Mouse (Mus musculus): ENCODE measurements around the gene Mamdc2. TPM values are rescaled to one million over a fixed set of nuclear protein-coding genes. Genes with fewer than 3 reads are reported as not detected.

Mamdc2 gene
- polyA plus RNA-seq, 1 experiment: 0.95 TPM

DNA sequence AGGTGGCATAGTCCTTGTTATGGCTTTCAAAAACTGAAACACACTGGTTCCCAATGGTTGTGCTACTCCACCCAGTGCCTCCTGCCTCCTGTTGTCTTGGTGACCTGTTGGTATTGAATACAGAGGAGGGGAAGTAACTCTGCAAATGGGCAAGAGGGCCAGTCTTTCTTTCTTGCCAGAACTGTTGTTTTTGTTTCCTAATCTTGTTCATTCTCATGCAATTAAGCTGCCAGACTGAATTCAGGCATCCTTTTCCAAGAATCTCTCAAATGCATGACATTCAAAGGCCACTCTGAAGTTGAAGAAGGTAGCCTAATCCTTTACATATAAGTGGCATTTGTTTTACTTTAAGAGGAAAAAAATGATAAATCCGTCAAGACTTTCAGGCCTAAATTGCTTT, 19.6 kb upstream of the Mamdc2 start:
- no peak overlapping the region for H3K27ac ChIP-seq (ENCODE audit: insufficient read depth, low read depth, low read length)
- no peak for DNase-seq
- H3K4me1 ChIP-seq (ENCODE audit: control insufficient read depth, insufficient read depth, low read length): no peaks in the 10 kb centered on the region
- no peak for TF ChIP-seq POLR2A (IDR thresholded peaks at IDR 0.05; ENCODE audit: low read depth, low read length)
- no peak for TF ChIP-seq CTCF (conservative IDR thresholded peaks at IDR 0.05; ENCODE audit: insufficient read depth, insufficient read length, low read depth, low read length)
- H3K36me3 ChIP-seq (ENCODE audit: control insufficient read depth, insufficient read depth, low read length): no peaks in the 10 kb centered on the region
- H3K4me3 ChIP-seq (ENCODE audit: insufficient read depth, low read depth, low read length): no peak overlapping the region
- 28% methylated on average over 1 of the region's 1 CpGs for WGBS
- H3K27me3 ChIP-seq (replicated peaks; ENCODE audit: control insufficient read depth, insufficient read depth, low read length): no peaks in the 10 kb centered on the region

DNA sequence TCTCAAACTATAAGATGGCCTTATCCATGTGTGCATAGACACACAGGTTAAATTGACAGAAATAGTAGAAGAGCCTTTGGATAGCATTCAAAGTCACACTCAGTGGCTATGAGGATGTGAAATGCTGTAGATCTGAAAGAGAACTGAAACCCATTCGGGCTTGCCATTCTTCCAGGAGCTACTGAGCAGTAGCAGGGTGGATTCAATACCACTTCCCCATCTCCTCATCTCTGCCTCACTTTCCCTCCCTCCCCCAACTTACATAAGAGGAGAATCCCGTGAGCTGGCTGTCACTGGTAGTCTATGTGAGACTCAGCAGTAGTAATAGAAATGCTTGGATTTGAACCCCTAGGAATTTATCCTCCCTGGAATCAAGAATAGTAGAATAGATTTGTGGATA, 18.8 kb upstream of the Mamdc2 start:
- 82% methylated on average over 2 of the region's 2 CpGs for WGBS
- DNase-seq: no peak
- Histone ChIP-seq H3K27ac (ENCODE audit: insufficient read depth, low read depth, low read length) (no peak overlapping the region), H3K4me1 (ENCODE audit: control insufficient read depth, insufficient read depth, low read length) (no peaks in the 10 kb centered on the region), H3K27me3 (replicated peaks; ENCODE audit: control insufficient read depth, insufficient read depth, low read length) (no peaks in the 10 kb centered on the region), H3K36me3 (ENCODE audit: control insufficient read depth, insufficient read depth, low read length) (no peaks in the 10 kb centered on the region), H3K4me3 (ENCODE audit: insufficient read depth, low read depth, low read length) (no peak overlapping the region)
- TF ChIP-seq POLR2A (IDR thresholded peaks at IDR 0.05; ENCODE audit: low read depth, low read length): no peak
- no peak for TF ChIP-seq CTCF (conservative IDR thresholded peaks at IDR 0.05; ENCODE audit: insufficient read depth, insufficient read length, low read depth, low read length)

GRCm38 (mm10) chr19:23457492-23457891, 9.2 kb upstream of the Mamdc2 start:
- Histone ChIP-seq H3K36me3 (ENCODE audit: control insufficient read depth, insufficient read depth, low read length) (no peaks in the 10 kb centered on the region), H3K27ac (ENCODE audit: insufficient read depth, low read depth, low read length) (no peak overlapping the region), H3K4me3 (ENCODE audit: insufficient read depth, low read depth, low read length) (no peak overlapping the region), H3K27me3 (replicated peaks; ENCODE audit: control insufficient read depth, insufficient read depth, low read length) (no peaks in the 10 kb centered on the region), H3K4me1 (ENCODE audit: control insufficient read depth, insufficient read depth, low read length) (no peaks in the 10 kb centered on the region)
- WGBS: 23% methylated on average over 4 of the region's 4 CpGs
- DNase-seq: no peak
- no peak for TF ChIP-seq CTCF (conservative IDR thresholded peaks at IDR 0.05; ENCODE audit: insufficient read depth, insufficient read length, low read depth, low read length)
- no peak for TF ChIP-seq POLR2A (IDR thresholded peaks at IDR 0.05; ENCODE audit: low read depth, low read length)

DNA sequence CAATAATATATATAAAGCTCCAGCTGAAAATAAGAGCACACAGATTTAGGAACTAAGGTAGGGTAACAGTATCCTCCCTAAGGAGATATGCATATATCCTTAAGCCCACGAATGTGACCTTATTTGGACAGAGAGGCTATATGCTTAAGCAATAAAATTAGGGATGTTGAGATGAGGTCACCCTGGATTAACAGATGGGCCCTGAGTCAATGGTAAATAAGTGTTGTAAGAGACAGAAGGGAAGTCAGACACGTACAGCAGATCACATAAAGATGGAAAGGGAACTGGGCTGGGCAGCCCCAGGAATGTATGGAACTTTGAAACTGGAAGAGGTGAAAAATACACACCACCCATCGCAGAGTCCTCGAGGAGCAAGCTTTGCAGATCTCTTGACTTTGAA, 3.1 kb upstream of the Mamdc2 start:
- TF ChIP-seq POLR2A (IDR thresholded peaks at IDR 0.05; ENCODE audit: low read depth, low read length) (no peak), CTCF (conservative IDR thresholded peaks at IDR 0.05; ENCODE audit: insufficient read depth, insufficient read length, low read depth, low read length) (no peak)
- Histone ChIP-seq H3K4me1 (ENCODE audit: control insufficient read depth, insufficient read depth, low read length) (no peaks in the 10 kb centered on the region), H3K36me3 (ENCODE audit: control insufficient read depth, insufficient read depth, low read length) (no peaks in the 10 kb centered on the region), H3K4me3 (ENCODE audit: insufficient read depth, low read depth, low read length) (no peak overlapping the region), H3K27ac (ENCODE audit: insufficient read depth, low read depth, low read length) (no peak overlapping the region), H3K27me3 (replicated peaks; ENCODE audit: control insufficient read depth, insufficient read depth, low read length) (0 out of 2 replicates have a peak, but pooled peaks cover 1% of the 10 kb centered on the region)
- WGBS: 63% methylated on average over 4 of the region's 4 CpGs
- DNase-seq: no peak

DNA sequence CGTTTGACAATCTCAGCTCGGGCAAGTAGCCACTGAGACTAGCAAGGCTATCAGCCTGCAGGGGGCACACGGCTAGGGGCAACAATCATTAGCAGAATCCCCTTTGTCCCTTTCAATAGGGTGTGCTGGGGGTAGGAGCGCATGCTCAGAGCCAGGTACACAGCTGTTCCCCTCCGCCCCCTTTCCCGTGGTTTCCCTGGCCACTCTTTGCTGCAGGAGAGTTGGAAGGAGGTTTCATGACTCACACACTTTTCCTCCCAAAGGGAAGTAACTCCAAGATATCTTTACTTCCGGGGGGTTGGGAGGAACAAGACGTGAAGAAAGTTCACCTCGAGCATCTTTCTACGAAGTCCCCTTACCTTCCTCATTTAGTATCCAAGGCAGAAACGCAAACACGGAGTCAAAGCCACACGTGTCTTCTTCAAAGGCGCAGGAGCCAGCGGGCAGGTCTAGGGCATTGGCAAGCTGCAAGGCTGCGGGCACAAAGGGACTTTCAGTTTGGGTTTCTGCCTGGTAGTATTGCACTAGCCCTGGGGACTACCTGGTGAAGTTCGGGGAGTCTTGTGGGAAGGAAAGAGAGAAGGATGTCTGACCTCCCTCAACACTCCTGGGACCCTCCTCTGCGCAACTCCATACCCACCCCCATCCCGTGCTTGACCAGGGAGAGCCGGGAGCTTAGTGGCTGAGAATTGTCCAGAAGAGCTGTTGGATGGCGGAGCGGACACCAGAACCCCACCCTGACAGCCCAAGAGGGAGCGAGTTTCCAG, 838 bp downstream of the Mamdc2 start:
- H3K4me3 ChIP-seq (ENCODE audit: insufficient read depth, low read depth, low read length): peak overlapping the region; percentile 56
- H3K27ac ChIP-seq (ENCODE audit: insufficient read depth, low read depth, low read length): no peak overlapping the region
- 0 out of 2 replicates have a peak, but pooled peaks cover 1% of the 10 kb centered on the region for H3K27me3 ChIP-seq (replicated peaks; ENCODE audit: control insufficient read depth, insufficient read depth, low read length)
- TF ChIP-seq POLR2A (IDR thresholded peaks at IDR 0.05; ENCODE audit: low read depth, low read length): no peak
- TF ChIP-seq CTCF (conservative IDR thresholded peaks at IDR 0.05; ENCODE audit: insufficient read depth, insufficient read length, low read depth, low read length): peak; percentile 17; the same call in 1 of the 2 replicates
- no peaks in the 10 kb centered on the region for H3K36me3 ChIP-seq (ENCODE audit: control insufficient read depth, insufficient read depth, low read length)
- no peak for DNase-seq
- WGBS: 4% methylated on average over 23 of the region's 23 CpGs
- no peaks in the 10 kb centered on the region for H3K4me1 ChIP-seq (ENCODE audit: control insufficient read depth, insufficient read depth, low read length)

GRCm38 (mm10) chr19:23444910-23445845, 3.1 kb downstream of the Mamdc2 start:
- Histone ChIP-seq H3K4me1 (ENCODE audit: control insufficient read depth, insufficient read depth, low read length) (no peaks in the 10 kb centered on the region), H3K27ac (ENCODE audit: insufficient read depth, low read depth, low read length) (no peak overlapping the region), H3K27me3 (replicated peaks; ENCODE audit: control insufficient read depth, insufficient read depth, low read length) (0 out of 2 replicates have a peak, but pooled peaks cover 1% of the 10 kb centered on the region), H3K4me3 (ENCODE audit: insufficient read depth, low read depth, low read length) (no peak overlapping the region), H3K36me3 (ENCODE audit: control insufficient read depth, insufficient read depth, low read length) (no peaks in the 10 kb centered on the region)
- no peak for DNase-seq
- TF ChIP-seq POLR2A (IDR thresholded peaks at IDR 0.05; ENCODE audit: low read depth, low read length) (no peak), CTCF (conservative IDR thresholded peaks at IDR 0.05; ENCODE audit: insufficient read depth, insufficient read length, low read depth, low read length) (no peak)
- 33% methylated on average over 7 of the region's 7 CpGs for WGBS

DNA sequence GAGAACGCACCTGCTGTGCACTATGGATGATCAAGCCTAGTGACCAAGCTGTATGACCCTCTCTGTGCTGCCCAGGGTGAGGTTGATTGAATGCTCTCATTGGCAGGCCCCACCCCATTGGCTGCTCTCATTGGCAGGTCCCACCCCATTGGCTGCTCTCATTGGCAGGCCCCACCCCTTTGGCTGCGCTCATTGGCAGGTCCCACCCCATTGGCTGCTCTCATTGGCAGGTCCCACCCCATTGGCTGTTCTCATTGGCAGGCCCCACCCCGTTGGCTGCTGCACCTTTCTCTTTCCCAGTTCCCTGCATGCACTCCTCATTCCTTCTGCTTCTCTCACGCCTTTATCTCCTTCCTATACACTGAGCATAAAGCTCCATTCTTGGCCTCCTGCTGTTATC, 12.5 kb downstream of the Mamdc2 start:
- no peaks in the 10 kb centered on the region for H3K27me3 ChIP-seq (replicated peaks; ENCODE audit: control insufficient read depth, insufficient read depth, low read length)
- no peaks in the 10 kb centered on the region for H3K36me3 ChIP-seq (ENCODE audit: control insufficient read depth, insufficient read depth, low read length)
- DNase-seq: no peak
- no peaks in the 10 kb centered on the region for H3K4me1 ChIP-seq (ENCODE audit: control insufficient read depth, insufficient read depth, low read length)
- no peak overlapping the region for H3K27ac ChIP-seq (ENCODE audit: insufficient read depth, low read depth, low read length)
- TF ChIP-seq CTCF (conservative IDR thresholded peaks at IDR 0.05; ENCODE audit: insufficient read depth, insufficient read length, low read depth, low read length) (no peak), POLR2A (IDR thresholded peaks at IDR 0.05; ENCODE audit: low read depth, low read length) (no peak)
- 82% methylated on average over 4 of the region's 4 CpGs for WGBS
- no peak overlapping the region for H3K4me3 ChIP-seq (ENCODE audit: insufficient read depth, low read depth, low read length)

All from kidney, adult 2 months (tissue).